Mouse (Mus musculus): ENCODE measurements at regions not wholly inside any gene's neighbourhood (a gene's known extent, or its start where the extent isn't known, plus 50 kb on each side); places are given as distances from the start of the nearest gene placed in this dataset.

DNA sequence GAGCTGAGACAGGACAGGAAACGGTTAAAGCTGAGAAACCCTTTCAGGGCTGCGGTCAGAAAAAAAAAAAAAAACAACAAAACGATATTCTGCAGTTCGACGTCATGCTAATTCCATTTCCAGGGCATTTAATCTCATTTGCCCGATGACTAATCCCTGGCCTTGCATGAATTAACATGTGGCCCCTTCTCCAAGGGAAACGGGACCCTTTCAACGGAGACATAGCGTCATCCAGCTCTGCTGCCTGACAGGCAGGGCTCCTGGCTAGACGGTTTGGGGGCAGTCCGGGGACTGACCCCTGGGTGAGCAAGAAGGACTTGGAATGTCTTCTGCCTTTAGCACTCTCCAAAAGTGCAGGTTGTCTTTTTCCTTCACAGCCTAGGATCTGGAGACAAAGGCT, 128.7 kb downstream of the Kif26a start:
- no peaks in the 10 kb centered on the region for H3K9me3 ChIP-seq
- H3K4me1 ChIP-seq = peaks cover 69% of the 10 kb centered on the region
- H3K4me3 ChIP-seq = no peak overlapping the region
- peaks cover 68% of the 10 kb centered on the region for H3K27me3 ChIP-seq (ENCODE audit: poor library complexity, severe bottlenecking)
- WGBS = 24% methylated on average over 11 of the region's 11 CpGs
- DNase-seq (ENCODE audit: extremely low spot score, low spot score) = no peak
- no peaks in the 10 kb centered on the region for H3K36me3 ChIP-seq (replicated peaks)
- H3K27ac ChIP-seq = peak overlapping the region; percentile 69

DNA sequence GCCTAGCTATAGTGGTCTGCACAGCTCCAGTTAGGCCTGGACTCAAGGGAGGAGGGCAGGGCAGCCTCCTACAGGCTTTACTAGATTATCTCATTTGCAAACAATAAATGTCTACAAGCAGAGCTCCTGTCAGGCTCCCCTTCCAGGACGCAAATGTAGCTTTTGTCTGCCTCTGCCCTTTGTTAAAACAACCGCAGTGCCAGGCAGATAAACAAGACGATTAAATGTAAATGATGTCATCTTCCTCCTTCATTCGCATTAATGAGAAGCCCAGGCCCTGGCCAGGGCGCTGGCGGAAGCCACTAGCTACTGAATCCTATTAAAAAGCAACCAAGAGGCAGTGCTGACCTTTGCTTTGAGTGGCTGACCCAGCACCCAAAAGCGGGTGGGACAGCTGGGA, 130.6 kb downstream of the Kif26a start:
- Histone ChIP-seq H3K4me3 (no peak overlapping the region), H3K27ac (peak overlapping the region; percentile 69), H3K27me3 (ENCODE audit: poor library complexity, severe bottlenecking) (peaks cover 68% of the 10 kb centered on the region), H3K36me3 (replicated peaks) (no peaks in the 10 kb centered on the region), H3K4me1 (peaks cover 77% of the 10 kb centered on the region), H3K9me3 (no peaks in the 10 kb centered on the region)
- 27% methylated on average over 7 of the region's 7 CpGs for WGBS
- DNase-seq (ENCODE audit: extremely low spot score, low spot score) = no peak

- Histone ChIP-seq H3K27me3 (ENCODE audit: poor library complexity, severe bottlenecking) (peaks cover 60% of the 10 kb centered on the region), H3K27ac (peak overlapping the region; percentile 69), H3K4me3 (no peak overlapping the region), H3K9me3 (no peaks in the 10 kb centered on the region), H3K4me1 (peaks cover 76% of the 10 kb centered on the region), H3K36me3 (replicated peaks) (no peaks in the 10 kb centered on the region)
- no peak for DNase-seq (ENCODE audit: extremely low spot score, low spot score)
- 31% methylated on average over 14 of the region's 14 CpGs for WGBS
These were observed 131.5 kb downstream of the Kif26a start for GRCm38 (mm10) chr12:112277511-112277910.

DNA sequence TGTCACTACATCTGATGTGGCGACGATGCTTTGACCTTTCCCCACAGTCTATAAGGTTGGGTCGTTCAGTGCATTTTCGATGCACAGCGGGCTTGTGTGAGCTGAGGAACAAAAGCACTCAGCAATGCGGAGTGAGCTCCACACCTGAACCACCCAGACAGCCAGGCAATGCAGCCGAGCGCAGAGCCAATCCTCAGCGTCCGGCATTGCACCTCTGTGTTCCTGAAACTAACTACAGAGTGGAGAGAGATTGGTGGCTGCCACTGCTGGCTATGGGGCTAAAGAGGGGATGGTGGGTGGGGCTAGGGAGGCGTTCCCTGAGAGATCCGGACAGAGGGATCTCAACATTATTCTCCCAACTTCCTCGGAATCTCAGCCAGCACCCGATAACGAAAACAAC, 139.1 kb downstream of the Kif26a start:
- H3K36me3 ChIP-seq (replicated peaks) = no peaks in the 10 kb centered on the region
- no peak overlapping the region for H3K4me3 ChIP-seq
- DNase-seq (ENCODE audit: extremely low spot score, low spot score) = no peak
- no peak overlapping the region for H3K27ac ChIP-seq
- peaks cover 30% of the 10 kb centered on the region for H3K27me3 ChIP-seq (ENCODE audit: poor library complexity, severe bottlenecking)
- peaks cover 57% of the 10 kb centered on the region for H3K4me1 ChIP-seq
- H3K9me3 ChIP-seq = no peaks in the 10 kb centered on the region
- WGBS = 63% methylated on average over 15 of the region's 15 CpGs

DNA sequence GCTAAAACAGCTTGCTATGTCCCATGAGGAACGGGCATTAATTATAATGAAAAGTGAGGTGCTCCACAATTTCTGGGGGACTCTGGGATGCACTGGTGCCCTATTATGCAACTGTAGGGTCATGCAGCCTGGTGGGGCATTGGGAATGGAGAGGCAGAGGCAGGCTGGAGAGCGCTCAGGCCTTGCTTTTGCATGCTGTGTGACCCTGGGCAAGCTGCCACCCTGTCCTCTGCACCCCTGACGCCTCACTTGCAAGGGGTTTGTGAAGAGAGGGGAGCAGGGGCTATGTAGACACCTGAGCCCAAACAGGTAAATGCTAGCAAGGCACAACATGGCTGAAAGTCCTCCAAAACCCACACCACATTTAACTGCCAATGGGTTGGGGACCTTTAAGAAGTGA, 142.8 kb downstream of the Kif26a start:
- Histone ChIP-seq H3K27me3 (ENCODE audit: poor library complexity, severe bottlenecking) (peaks cover 59% of the 10 kb centered on the region), H3K4me3 (no peak overlapping the region), H3K9me3 (no peaks in the 10 kb centered on the region), H3K36me3 (replicated peaks) (no peaks in the 10 kb centered on the region), H3K27ac (peak overlapping the region; percentile 52; the same call in 1 of the 2 replicates), H3K4me1 (peaks cover 68% of the 10 kb centered on the region)
- WGBS = 78% methylated on average over 3 of the region's 3 CpGs
- DNase-seq (ENCODE audit: extremely low spot score, low spot score) = no peak

DNA sequence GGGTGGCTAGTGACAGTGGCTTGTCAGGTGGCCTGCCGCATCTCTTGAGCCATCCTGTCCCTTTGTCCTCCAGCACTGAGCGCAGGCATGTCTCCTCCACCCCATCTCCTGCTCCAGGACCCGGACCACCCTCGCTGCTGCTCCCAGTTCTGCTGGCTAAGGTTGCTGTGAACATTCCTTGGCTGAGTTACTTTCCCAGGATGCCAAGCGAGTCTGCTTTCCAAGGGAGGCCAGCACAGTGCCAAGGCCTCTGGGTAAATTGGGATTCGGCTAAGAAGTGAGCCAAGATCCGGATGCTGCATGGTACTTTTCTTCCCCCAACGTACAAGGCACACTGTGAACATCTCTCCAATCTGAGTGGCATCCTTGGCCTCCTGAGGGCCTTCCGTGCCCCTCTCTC, 144.3 kb downstream of the Kif26a start:
- H3K27me3 ChIP-seq (ENCODE audit: poor library complexity, severe bottlenecking) = peaks cover 53% of the 10 kb centered on the region
- no peaks in the 10 kb centered on the region for H3K36me3 ChIP-seq (replicated peaks)
- H3K27ac ChIP-seq = peak overlapping the region; percentile 65
- H3K4me1 ChIP-seq = peaks cover 60% of the 10 kb centered on the region
- H3K4me3 ChIP-seq = no peak overlapping the region
- no peak for DNase-seq (ENCODE audit: extremely low spot score, low spot score)
- 92% methylated on average over 9 of the region's 9 CpGs for WGBS
- H3K9me3 ChIP-seq = no peaks in the 10 kb centered on the region

DNA sequence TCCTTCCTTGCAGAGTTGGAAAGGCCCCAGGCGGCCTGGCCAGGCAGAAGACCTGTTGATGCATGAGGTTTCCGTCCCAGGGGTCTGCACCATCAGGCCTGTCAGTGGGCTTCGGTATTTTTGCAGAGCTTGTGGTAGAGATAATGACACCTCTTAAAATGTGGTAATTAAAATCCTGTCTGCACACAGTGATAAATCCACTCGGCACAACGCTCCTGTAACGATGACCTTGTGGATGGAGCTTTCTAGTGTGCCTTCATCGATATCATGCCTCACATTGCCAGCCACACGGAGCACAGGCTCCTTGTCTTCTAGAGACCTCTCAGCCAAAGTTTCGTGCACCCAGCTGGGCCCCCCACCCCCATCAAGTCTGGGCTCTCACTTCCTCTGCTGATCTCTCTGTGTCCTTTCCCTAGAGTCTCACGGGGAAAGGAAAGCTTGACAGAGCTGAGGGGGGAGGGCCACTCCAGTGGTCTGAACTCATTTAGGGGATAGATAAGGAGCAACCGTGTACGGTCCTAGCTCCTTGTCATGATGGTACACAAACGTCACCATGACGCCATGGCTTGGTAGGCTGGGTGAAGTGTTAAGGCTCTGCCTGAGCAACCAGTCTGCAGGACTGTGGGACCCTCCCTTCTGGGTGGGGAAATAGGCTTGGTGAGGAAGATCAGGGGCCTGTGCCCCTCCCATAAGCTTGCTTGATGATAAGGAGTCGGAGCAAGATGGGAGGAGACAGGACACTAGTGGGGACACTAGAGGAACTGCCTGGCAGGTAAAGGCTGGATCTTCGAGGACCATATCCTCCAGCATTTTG, 145.9 kb downstream of the Kif26a start:
- Histone ChIP-seq H3K4me1 (peaks cover 62% of the 10 kb centered on the region), H3K9me3 (no peaks in the 10 kb centered on the region), H3K27me3 (ENCODE audit: poor library complexity, severe bottlenecking) (peaks cover 47% of the 10 kb centered on the region), H3K27ac (0 out of 2 replicates have a peak overlapping the region, but pooled peaks have one; percentile 2), H3K36me3 (replicated peaks) (no peaks in the 10 kb centered on the region), H3K4me3 (no peak overlapping the region)
- WGBS = 83% methylated on average over 16 of the region's 16 CpGs
- no peak for DNase-seq (ENCODE audit: extremely low spot score, low spot score)

DNA sequence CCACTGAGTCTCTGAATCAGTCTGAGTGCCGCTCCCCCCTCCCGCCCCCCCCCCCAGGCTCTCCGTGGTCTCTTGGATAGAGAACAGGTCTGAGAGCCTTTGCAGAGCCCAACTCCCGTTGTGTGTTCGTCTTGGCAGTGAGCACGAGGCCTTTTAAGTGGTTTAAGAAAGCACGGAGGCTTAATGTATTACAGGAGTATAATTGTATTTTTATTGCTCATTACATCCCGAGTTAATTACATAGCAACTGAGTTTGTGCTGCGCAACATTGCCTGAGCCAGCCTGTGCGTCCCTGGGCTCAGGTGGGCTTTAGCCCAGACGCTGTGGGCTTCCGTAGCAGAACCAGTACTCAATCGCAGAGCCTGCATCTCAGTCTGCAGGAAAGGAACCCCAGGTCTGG, 147.1 kb downstream of the Kif26a start:
- peaks cover 56% of the 10 kb centered on the region for H3K4me1 ChIP-seq
- 81% methylated on average over 13 of the region's 13 CpGs for WGBS
- no peak overlapping the region for H3K27ac ChIP-seq
- no peak overlapping the region for H3K4me3 ChIP-seq
- no peak for DNase-seq (ENCODE audit: extremely low spot score, low spot score)
- peaks cover 46% of the 10 kb centered on the region for H3K27me3 ChIP-seq (ENCODE audit: poor library complexity, severe bottlenecking)
- H3K36me3 ChIP-seq (replicated peaks) = no peaks in the 10 kb centered on the region
- no peaks in the 10 kb centered on the region for H3K9me3 ChIP-seq

GRCm38 (mm10) chr12:112295337-112295941, 149.4 kb downstream of the Kif26a start:
- H3K36me3 ChIP-seq (replicated peaks) = no peaks in the 10 kb centered on the region
- no peak overlapping the region for H3K27ac ChIP-seq
- H3K4me1 ChIP-seq = peaks cover 52% of the 10 kb centered on the region
- no peaks in the 10 kb centered on the region for H3K9me3 ChIP-seq
- peaks cover 55% of the 10 kb centered on the region for H3K27me3 ChIP-seq (ENCODE audit: poor library complexity, severe bottlenecking)
- H3K4me3 ChIP-seq = no peak overlapping the region
- WGBS = 90% methylated on average over 6 of the region's 6 CpGs
- no peak for DNase-seq (ENCODE audit: extremely low spot score, low spot score)

DNA sequence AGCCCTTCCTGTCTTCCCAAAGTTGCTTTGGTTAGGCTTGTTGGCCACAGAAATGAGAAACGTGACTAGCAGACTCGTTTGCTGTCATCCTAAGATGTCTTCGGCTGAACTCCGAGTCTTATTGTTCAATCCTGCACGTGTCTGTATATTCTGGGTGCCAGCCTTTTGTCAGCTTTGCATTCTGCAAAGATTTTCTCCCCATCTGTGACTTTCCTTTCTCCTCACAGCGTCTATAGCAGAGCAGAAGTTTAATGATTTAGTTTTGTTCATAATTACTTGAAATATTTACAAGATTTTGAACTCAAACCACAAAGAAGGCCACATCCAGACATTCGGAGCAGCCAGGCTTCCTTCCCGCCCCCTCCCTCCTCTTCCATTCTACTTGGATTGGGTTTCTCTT, 152.5 kb downstream of the Kif26a start:
- H3K4me3 ChIP-seq = no peak overlapping the region
- H3K36me3 ChIP-seq (replicated peaks) = no peaks in the 10 kb centered on the region
- peak overlapping the region; percentile 62 for H3K27ac ChIP-seq
- WGBS = 87% methylated on average over 8 of the region's 8 CpGs
- DNase-seq (ENCODE audit: extremely low spot score, low spot score) = no peak
- H3K4me1 ChIP-seq = peaks cover 54% of the 10 kb centered on the region
- peaks cover 62% of the 10 kb centered on the region for H3K27me3 ChIP-seq (ENCODE audit: poor library complexity, severe bottlenecking)
- no peaks in the 10 kb centered on the region for H3K9me3 ChIP-seq

DNA sequence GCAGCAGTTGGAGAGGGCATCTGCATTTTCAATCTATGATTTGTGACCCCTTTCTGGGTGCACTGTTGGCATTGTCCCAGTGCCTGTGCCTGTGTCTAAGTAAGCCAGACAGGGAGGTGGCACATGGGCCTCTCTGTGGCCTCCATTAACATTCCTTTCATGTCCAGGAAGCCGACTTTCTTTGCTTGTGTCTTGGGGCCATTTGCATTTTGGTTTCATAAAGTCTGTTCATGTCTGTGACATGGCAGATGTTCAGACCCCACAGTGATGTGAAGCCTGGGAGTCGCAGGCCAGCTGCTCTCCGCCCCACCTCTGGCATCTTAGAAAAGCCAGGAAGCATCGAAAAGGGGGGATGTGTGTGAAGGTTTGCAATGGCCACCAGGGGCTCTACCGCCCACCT, 153.1 kb downstream of the Kif26a start:
- no peaks in the 10 kb centered on the region for H3K9me3 ChIP-seq
- H3K4me3 ChIP-seq = no peak overlapping the region
- no peak for DNase-seq (ENCODE audit: extremely low spot score, low spot score)
- peaks cover 51% of the 10 kb centered on the region for H3K4me1 ChIP-seq
- H3K36me3 ChIP-seq (replicated peaks) = no peaks in the 10 kb centered on the region
- peak overlapping the region; percentile 62 for H3K27ac ChIP-seq
- WGBS = 79% methylated on average over 5 of the region's 5 CpGs
- peaks cover 63% of the 10 kb centered on the region for H3K27me3 ChIP-seq (ENCODE audit: poor library complexity, severe bottlenecking)

- peaks cover 51% of the 10 kb centered on the region for H3K4me1 ChIP-seq
- no peak overlapping the region for H3K4me3 ChIP-seq
- no peaks in the 10 kb centered on the region for H3K9me3 ChIP-seq
- DNase-seq (ENCODE audit: extremely low spot score, low spot score) = no peak
- H3K27ac ChIP-seq = peak overlapping the region; percentile 36; the same call in 1 of the 2 replicates
- peaks cover 65% of the 10 kb centered on the region for H3K27me3 ChIP-seq (ENCODE audit: poor library complexity, severe bottlenecking)
- WGBS = 78% methylated on average over 6 of the region's 6 CpGs
- H3K36me3 ChIP-seq (replicated peaks) = no peaks in the 10 kb centered on the region
These were observed 153.6 kb downstream of the Kif26a start for GRCm38 (mm10) chr12:112299603-112300002.

DNA sequence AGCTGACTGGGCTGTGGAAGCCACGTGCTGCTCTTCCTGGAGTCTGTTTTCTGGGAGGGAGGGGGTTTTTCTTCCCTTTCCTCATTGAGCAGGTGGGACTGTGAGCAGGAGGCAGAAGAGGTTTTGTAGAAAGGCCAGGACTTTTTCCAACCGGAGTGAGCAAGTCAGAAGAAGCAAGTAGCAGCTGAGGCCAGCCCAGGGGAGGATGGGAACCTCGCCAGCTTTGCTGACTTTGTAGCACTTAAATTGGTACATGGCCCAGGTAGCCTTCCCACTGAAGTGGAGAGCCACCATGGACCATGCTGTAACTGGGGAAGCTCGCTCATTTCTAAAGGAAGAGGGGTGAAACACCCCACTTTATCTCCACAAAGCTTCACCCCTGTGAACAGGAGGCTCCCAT, 154.1 kb downstream of the Kif26a start:
- WGBS = 84% methylated on average over 4 of the region's 4 CpGs
- H3K9me3 ChIP-seq = no peaks in the 10 kb centered on the region
- no peaks in the 10 kb centered on the region for H3K36me3 ChIP-seq (replicated peaks)
- no peak for DNase-seq (ENCODE audit: extremely low spot score, low spot score)
- H3K4me1 ChIP-seq = peaks cover 55% of the 10 kb centered on the region
- H3K4me3 ChIP-seq = no peak overlapping the region
- 0 out of 2 replicates have a peak overlapping the region, but pooled peaks have one; percentile 36 for H3K27ac ChIP-seq
- H3K27me3 ChIP-seq (ENCODE audit: poor library complexity, severe bottlenecking) = peaks cover 70% of the 10 kb centered on the region

All from forebrain, embryonic 10.5 days (tissue).